Mouse (Mus musculus) olfactory bulb, adult 2 months (tissue): ENCODE data around the gene Grm8.

Experiments
- CTCF ChIP-seq: fragments of 200-500 bp; IDR thresholded peaks from 2 replicates; pipeline ENCODE4 v1.5.1; 2012; ENCODE audit warnings: low read depth, mild to moderate bottlenecking, low read length, moderate library complexity; ENCODE audit not compliant: insufficient read depth
- POLR2A ChIP-seq: fragments of 200-500 bp; IDR thresholded peaks from 2 replicates; pipeline ENCODE4 v1.6.1; 2012; ENCODE audit warnings: mild to moderate bottlenecking, low read depth, low read length, moderate library complexity; ENCODE audit not compliant: insufficient read depth

DNA sequence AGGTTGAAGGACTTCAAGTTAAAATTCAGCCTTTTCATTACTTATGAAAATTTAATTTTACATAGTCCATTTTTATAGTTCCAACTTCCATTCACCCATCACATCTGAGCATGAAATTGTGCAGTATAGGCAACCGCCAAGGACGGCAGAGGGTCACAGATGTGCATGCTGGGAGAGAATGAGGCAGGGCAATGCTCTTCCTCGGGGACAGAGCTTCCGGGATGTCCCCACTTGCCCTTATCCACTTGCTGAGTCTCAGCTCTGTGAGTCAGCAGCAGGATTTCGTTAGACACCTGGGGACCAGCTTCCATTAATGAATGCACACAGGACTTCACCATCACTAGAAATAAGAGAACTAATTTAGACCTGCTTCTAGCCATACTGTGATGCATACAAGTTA is 183.5 kb downstream of the Grm8 start:
- TF ChIP-seq CTCF: no peak
- TF ChIP-seq POLR2A: no peak
